Mouse (Mus musculus): ENCODE data around the gene Gchfr.

- TF ChIP-seq POLR2A (IDR thresholded peaks at IDR 0.05; ENCODE audit: low read depth, low read length) = no peak
- TF ChIP-seq CTCF (IDR thresholded peaks at IDR 0.05; ENCODE audit: extremely low read depth, insufficient read depth, insufficient read length, insufficient replicate concordance) = no peak
Measured at GRCm38 (mm10) chr2:119182914-119183313, 15.3 kb downstream of the Gchfr start.
